Mouse (Mus musculus): Measurements from ENCODE around the gene Itga2.
A peak's percentile ranks its signal among the peaks of the same experiment; 100 is the strongest.

Gene Itga2

GRCm38 (mm10) chr13:114876005-114876520, 55.8 kb downstream of the Itga2 start:
- no peak for DNase-seq

GRCm38 (mm10) chr13:114874738-114875137, 57.2 kb downstream of the Itga2 start:
- no peak for DNase-seq

- no peak for DNase-seq
Measured at GRCm38 (mm10) chr13:114857525-114857924, 74.4 kb downstream of the Itga2 start.

GRCm38 (mm10) chr13:114856269-114856627, 75.7 kb downstream of the Itga2 start:
- DNase-seq = no peak

GRCm38 (mm10) chr13:114855573-114856268, 76.2 kb downstream of the Itga2 start:
- DNase-seq = no peak

- DNase-seq = no peak
Measured at GRCm38 (mm10) chr13:114854428-114854827, 77.5 kb downstream of the Itga2 start.

GRCm38 (mm10) chr13:114854023-114854422, 77.9 kb downstream of the Itga2 start:
- DNase-seq = no peak

GRCm38 (mm10) chr13:114853152-114853551, 78.7 kb downstream of the Itga2 start:
- DNase-seq = no peak

GRCm38 (mm10) chr13:114852264-114853111, 79.4 kb downstream of the Itga2 start:
- DNase-seq = no peak

GRCm38 (mm10) chr13:114848945-114849344, 83.0 kb downstream of the Itga2 start:
- no peak for DNase-seq

GRCm38 (mm10) chr13:114845804-114846203, 86.1 kb downstream of the Itga2 start:
- peak; percentile 21 to 48 for DNase-seq

GRCm38 (mm10) chr13:114843318-114843717, 88.6 kb downstream of the Itga2 start:
- no peak for DNase-seq

GRCm38 (mm10) chr13:114840545-114840944, 91.4 kb downstream of the Itga2 start:
- no peak for DNase-seq

- DNase-seq = no peak
Measured at GRCm38 (mm10) chr13:114839098-114839497, 92.8 kb downstream of the Itga2 start.

- DNase-seq = peak; percentile 55 to 58
Measured at GRCm38 (mm10) chr13:114838535-114838990, 93.3 kb downstream of the Itga2 start.

- DNase-seq = no peak
Measured at GRCm38 (mm10) chr13:114837061-114837460, 94.8 kb downstream of the Itga2 start.

GRCm38 (mm10) chr13:114834580-114834979, 97.3 kb downstream of the Itga2 start:
- peak in 1 of 2 experiments; percentile 43 for DNase-seq

GRCm38 (mm10) chr13:114833351-114833750, 98.5 kb downstream of the Itga2 start:
- peak in 1 of 2 experiments; percentile 51 for DNase-seq

- DNase-seq = no peak
Measured at GRCm38 (mm10) chr13:114832761-114833160, 99.1 kb downstream of the Itga2 start.

GRCm38 (mm10) chr13:114831367-114831833, 100.5 kb downstream of the Itga2 start:
- DNase-seq = peak in 1 of 2 experiments; percentile 36

- no peak for DNase-seq
Measured at GRCm38 (mm10) chr13:114825377-114825855, 106.5 kb downstream of the Itga2 start.

GRCm38 (mm10) chr13:114822871-114823270, 109.0 kb downstream of the Itga2 start:
- no peak for DNase-seq

- DNase-seq = peak; percentile 15 to 19
Measured at GRCm38 (mm10) chr13:114818513-114818912, 113.4 kb downstream of the Itga2 start.
